Mouse (Mus musculus) lung, postnatal 0 days (tissue): ENCODE measurements around the gene Alg14. TPM values are rescaled to one million over a fixed set of nuclear protein-coding genes. Genes with fewer than 3 reads are reported as not detected.
A peak's percentile ranks its signal among the peaks of the same experiment; 100 is the strongest.

ENCODE experiments used
- ATAC-seq: fragments of 200-750 bp; cut with Nextera tagmentation; 2 replicates; pipeline ENCODE4 v1.8.0; 2017; ENCODE audit warnings: moderate library complexity
- DNase-seq: peaks from one replicate; pipeline ENCODE4 v3.0.0-alpha.2; 2016; ENCODE audit warnings: low spot score
- H3K27ac ChIP-seq: fragments of 300-500 bp; sonication (generic); 2 replicates; pipeline ENCODE4 v1.5.1; 2014; ENCODE audit warnings: antibody characterized with exemption, mild to moderate bottlenecking, low read length, mixed read lengths
- H3K27me3 ChIP-seq: fragments of 300-500 bp; sonication (generic); replicated peaks from 2 replicates; pipeline ENCODE4 v1.6.1; 2014; ENCODE audit warnings: low read length, mixed read lengths; ENCODE audit not compliant: insufficient read depth
- H3K36me3 ChIP-seq: fragments of 300-500 bp; sonication (generic); 2 replicates; pipeline ENCODE4 v1.6.1; 2014; ENCODE audit warnings: low read length, mixed read lengths; ENCODE audit not compliant: insufficient read depth
- H3K4me1 ChIP-seq: fragments of 300-500 bp; sonication (generic); 2 replicates; pipeline ENCODE4 v1.6.1; 2014; ENCODE audit warnings: antibody characterized with exemption, low read depth, low read length, mixed read lengths; ENCODE audit not compliant: insufficient read depth
- H3K4me2 ChIP-seq: fragments of 300-500 bp; sonication (generic); replicated peaks from 2 replicates; pipeline ENCODE4 v1.6.1; 2014; ENCODE audit warnings: low read depth, mild to moderate bottlenecking, low read length, moderate library complexity, mixed read lengths
- H3K4me3 ChIP-seq: fragments of 300-500 bp; sonication (generic); 2 replicates; pipeline ENCODE4 v1.5.1; 2014; ENCODE audit warnings: low read depth, low read length
- H3K9ac ChIP-seq: fragments of 300-500 bp; sonication (generic); replicated peaks from 2 replicates; pipeline ENCODE4 v1.6.1; 2014; ENCODE audit warnings: low read depth, mild to moderate bottlenecking
- H3K9me3 ChIP-seq: fragments of 300-500 bp; sonication (generic); 2 replicates; pipeline ENCODE4 v1.6.1; 2016; ENCODE audit warnings: low read length, mixed read lengths
- CTCF ChIP-seq: IDR thresholded peaks from 2 replicates; pipeline ENCODE4 v1.5.1; 2016; ENCODE audit warnings: antibody characterized with exemption, mild to moderate bottlenecking
- EP300 ChIP-seq: IDR thresholded peaks from 2 replicates; pipeline ENCODE4 v1.6.1; 2016; ENCODE audit warnings: antibody characterized with exemption, mild to moderate bottlenecking, control low read depth
- WGBS: fragments of 180-500 bp; shearing (Covaris S2); extraction: QIAGEN DNeasy Blood & Tissue Kit; methylation state at CpG from one replicate; pipeline ENCODE4 v1.1.7; 2014; 5-methylcytosine and 5-hydroxymethylcytosine counted together
- polyA plus RNA-seq: library from polyadenylated mRNA; unstranded; fragments of >200 nt; fragmentation: Nextera tagmentation; extraction: Ambion mirVana; gene quantifications from 2 replicates; pipeline ENCODE4 v1.2.1, GENCODE M21; 2015

The Alg14 gene
- polyA plus RNA-seq, 1 experiment from 2014 or later: 33.4 TPM

DNA sequence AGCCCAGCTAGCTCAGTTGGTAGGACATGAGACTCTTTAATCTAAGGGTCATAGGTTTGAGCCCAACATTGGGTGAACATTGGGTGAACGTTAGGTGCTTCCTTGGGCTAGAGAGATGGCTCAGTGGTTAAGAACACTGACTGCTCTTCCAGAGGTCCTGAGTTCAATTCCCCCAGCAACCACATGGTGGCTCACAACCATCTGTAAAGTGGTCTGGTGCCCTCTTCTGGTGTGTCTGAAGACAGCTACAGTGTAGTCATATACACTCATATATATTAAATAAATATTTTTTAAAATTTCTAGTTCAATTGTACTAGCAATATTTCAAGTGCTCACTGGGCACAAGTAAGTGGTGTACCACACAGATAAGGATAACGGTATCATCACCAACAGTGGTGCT, 4.4 kb upstream of the Alg14 start:
- no peak for TF ChIP-seq EP300
- TF ChIP-seq CTCF: peak; percentile 41
- ATAC-seq (no peak), DNase-seq (no peak)
- no peak overlapping the region for H3K9ac ChIP-seq
- no peaks in the 10 kb centered on the region for H3K27me3 ChIP-seq
- WGBS: 96% methylated on average over 2 of the region's 2 CpGs
- no peak overlapping the region for H3K4me3 ChIP-seq
- H3K9me3 ChIP-seq: no peaks in the 10 kb centered on the region
- no peak overlapping the region for H3K4me2 ChIP-seq
- no peaks in the 10 kb centered on the region for H3K36me3 ChIP-seq
- H3K4me1 ChIP-seq: no peaks in the 10 kb centered on the region; the same call in 1 of the 2 replicates
- no peak overlapping the region for H3K27ac ChIP-seq

DNA sequence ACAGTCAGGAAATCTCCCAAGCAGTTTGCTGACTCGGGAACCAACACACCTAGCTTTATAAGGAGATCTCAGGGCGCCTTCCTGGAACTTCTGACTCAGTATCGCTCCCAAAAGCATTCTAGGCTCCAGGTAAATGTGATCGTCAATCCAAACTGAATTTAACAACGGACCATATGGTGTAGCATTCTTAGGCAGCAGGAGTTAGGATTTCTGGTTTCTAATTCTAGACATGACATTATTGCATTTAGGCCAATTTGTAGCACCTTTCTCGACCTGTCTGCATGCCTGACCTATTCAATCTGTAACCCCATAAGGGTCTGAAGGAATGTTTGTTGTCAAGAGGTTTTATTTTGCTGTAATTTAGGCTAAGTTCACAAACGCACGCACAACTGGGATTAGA, 892 bp upstream of the Alg14 start:
- ATAC-seq: no peak

DNA sequence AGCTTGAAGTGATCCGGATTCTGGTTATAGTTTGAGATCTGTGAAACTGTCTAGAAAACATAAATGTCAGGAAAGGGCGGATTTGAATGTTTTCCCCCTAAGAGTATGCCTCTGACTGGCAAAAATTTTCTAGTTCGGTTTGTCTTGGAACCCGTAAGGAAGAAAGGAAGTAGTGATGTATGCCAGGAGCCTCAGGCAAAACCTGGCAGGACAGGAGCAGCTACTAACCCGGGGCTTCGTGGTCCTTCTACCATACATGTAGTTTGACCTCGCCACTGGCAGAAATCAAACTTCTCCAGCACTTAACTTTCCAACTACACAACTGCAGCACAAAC, 381 bp upstream of the Alg14 start:
- H3K27me3 ChIP-seq: no peaks in the 10 kb centered on the region

More for the DNA sequence above, 892 bp upstream of the Alg14 start:
- Histone ChIP-seq H3K36me3 (no peaks in the 10 kb centered on the region), H3K27me3 (no peaks in the 10 kb centered on the region), H3K4me2 (peak overlapping the region; percentile 64), H3K9me3 (no peaks in the 10 kb centered on the region), H3K9ac (no peak overlapping the region), H3K4me1 (no peaks in the 10 kb centered on the region; the same call in 1 of the 2 replicates), H3K27ac (no peak overlapping the region), H3K4me3 (peak overlapping the region; percentile 69)
- TF ChIP-seq CTCF (no peak), EP300 (no peak)
- DNase-seq: no peak
- WGBS: 71% methylated on average over 8 of the region's 8 CpGs

DNA sequence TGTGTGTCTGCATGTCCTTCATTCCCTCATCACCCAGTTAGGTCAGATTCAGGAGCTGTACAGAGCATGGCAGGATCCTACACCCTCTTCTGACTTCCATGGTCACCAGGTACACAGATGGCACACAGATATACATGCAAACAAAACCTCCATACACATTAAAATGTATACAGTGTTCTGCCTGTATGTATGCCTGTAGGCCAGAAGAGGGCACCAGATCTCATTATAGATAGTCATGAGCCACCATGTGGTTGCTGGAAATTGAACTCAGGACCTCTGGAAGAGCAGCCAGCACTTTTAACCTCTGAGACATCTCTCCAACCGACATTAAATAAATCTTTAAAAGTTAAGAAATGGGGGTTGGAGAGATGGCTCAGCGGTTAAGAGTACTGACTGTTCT, 2.6 kb downstream of the Alg14 start:
- TF ChIP-seq EP300 (no peak), CTCF (peak; percentile 55)

More for the DNA sequence above, 381 bp upstream of the Alg14 start:
- Histone ChIP-seq H3K9me3 (no peaks in the 10 kb centered on the region), H3K4me1 (no peaks in the 10 kb centered on the region; the same call in 1 of the 2 replicates), H3K4me2 (peak overlapping the region; percentile 64), H3K9ac (peak overlapping the region; percentile 55), H3K4me3 (peak overlapping the region; percentile 69), H3K36me3 (no peaks in the 10 kb centered on the region), H3K27ac (peak overlapping the region; percentile 93)
- TF ChIP-seq EP300: peak; percentile 29; the same call in 1 of the 2 replicates
- TF ChIP-seq CTCF: no peak
- ATAC-seq (peak; percentile 8; the same call in 1 of the 2 replicates), DNase-seq (no peak)
- 3% methylated on average over 7 of the region's 7 CpGs for WGBS

DNA sequence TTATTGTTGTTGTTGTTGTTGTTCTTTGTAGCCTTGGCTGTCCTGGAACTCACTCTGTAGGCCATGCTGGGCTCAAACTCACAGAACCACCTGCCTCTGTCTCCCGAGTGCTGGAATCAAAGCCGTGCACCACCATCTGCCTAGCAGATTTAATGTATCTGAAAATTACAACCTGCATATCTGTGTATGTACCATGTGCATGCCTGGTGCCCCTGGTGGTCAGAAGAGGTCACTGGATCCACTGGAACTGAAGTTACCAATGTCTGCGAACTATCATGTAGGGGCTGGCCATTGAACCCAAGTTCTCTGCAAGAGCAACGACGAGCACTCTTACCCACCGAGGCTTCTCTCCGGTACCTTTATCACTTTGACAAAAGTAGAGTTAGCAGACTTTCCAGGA, 15.1 kb downstream of the Alg14 start:
- H3K9ac ChIP-seq: no peak overlapping the region
- WGBS: 92% methylated on average over 7 of the region's 7 CpGs
- TF ChIP-seq CTCF: peak; percentile 52
- TF ChIP-seq EP300: no peak
- no peaks in the 10 kb centered on the region for H3K9me3 ChIP-seq
- no peak overlapping the region for H3K4me2 ChIP-seq
- DNase-seq (no peak), ATAC-seq (no peak)
- no peak overlapping the region for H3K27ac ChIP-seq
- H3K4me3 ChIP-seq: no peak overlapping the region
- no peaks in the 10 kb centered on the region for H3K4me1 ChIP-seq
- no peaks in the 10 kb centered on the region for H3K27me3 ChIP-seq
- no peaks in the 10 kb centered on the region for H3K36me3 ChIP-seq

More for the DNA sequence above, 2.6 kb downstream of the Alg14 start:
- no peak for ATAC-seq
- Histone ChIP-seq H3K4me2 (no peak overlapping the region), H3K4me3 (no peak overlapping the region), H3K9ac (no peak overlapping the region), H3K27me3 (no peaks in the 10 kb centered on the region), H3K4me1 (no peaks in the 10 kb centered on the region; the same call in 1 of the 2 replicates), H3K9me3 (no peaks in the 10 kb centered on the region), H3K36me3 (no peaks in the 10 kb centered on the region), H3K27ac (no peak overlapping the region)
- WGBS: 79% methylated on average over 2 of the region's 2 CpGs
- DNase-seq: no peak

DNA sequence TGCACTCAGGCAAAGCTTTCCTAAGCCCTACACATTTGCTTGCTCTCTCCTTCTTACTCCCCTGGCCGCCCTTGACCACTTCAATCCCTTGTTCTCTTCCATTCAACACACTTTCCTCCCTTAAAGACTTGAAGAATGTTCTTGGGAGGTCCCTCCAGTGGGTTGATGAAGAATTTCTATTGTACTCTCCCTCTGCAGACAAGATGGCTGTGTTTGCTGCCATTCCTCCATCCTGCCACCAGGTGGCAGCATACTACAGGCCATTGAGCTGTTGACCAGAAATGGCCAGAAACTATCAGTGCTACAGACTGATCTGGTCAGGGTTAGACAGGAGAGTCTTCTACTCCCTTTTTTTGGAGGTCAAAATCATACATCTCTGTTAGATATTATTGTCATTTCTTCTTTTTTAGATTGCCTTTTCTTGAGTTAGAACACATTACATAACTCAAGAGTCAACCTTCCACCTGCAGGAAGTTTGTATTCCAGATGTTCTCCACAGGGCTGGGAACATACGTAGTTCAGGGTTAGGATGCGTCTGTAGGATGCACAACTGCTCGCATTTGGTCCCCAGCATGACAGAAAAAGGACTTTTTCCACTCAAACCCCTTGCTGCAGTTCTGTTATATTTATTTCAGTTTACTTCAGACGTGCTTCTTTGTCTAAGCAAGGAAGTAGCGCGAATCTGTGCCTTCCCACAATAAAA, 16.1 kb downstream of the Alg14 start:
- ATAC-seq: peak; percentile 79
- Histone ChIP-seq H3K9me3 (no peaks in the 10 kb centered on the region), H3K4me1 (no peaks in the 10 kb centered on the region), H3K9ac (no peak overlapping the region), H3K27ac (no peak overlapping the region), H3K4me2 (no peak overlapping the region), H3K4me3 (no peak overlapping the region), H3K27me3 (no peaks in the 10 kb centered on the region), H3K36me3 (no peaks in the 10 kb centered on the region)
- TF ChIP-seq CTCF: peak; percentile 100
- TF ChIP-seq EP300: no peak
- DNase-seq: peak; percentile 91
- WGBS: 73% methylated on average over 7 of the region's 7 CpGs
